Mouse (Mus musculus) limb, embryonic 10.5 days (tissue): ENCODE measurements at regions not wholly inside any gene's neighbourhood (a gene's known extent, or its start where the extent isn't known, plus 50 kb on each side); places are given as distances from the start of the nearest gene placed in this dataset.

ENCODE experiments used
- DNase-seq: peaks from one replicate; pipeline ENCODE4 v3.0.0-alpha.2; 2017; ENCODE audit warnings: low spot score
- H3K27ac ChIP-seq: fragments of 300-500 bp; sonication (generic); 2 replicates; pipeline ENCODE4 v1.5.1; 2016; ENCODE audit warnings: mild to moderate bottlenecking
- H3K27me3 ChIP-seq: fragments of 300-500 bp; sonication (generic); 2 replicates; pipeline ENCODE4 v1.6.1; 2016; ENCODE audit warnings: low read depth, mild to moderate bottlenecking; ENCODE audit not compliant: poor library complexity, severe bottlenecking
- H3K36me3 ChIP-seq: fragments of 300-500 bp; sonication (generic); 2 replicates; pipeline ENCODE4 v1.6.1; 2016; ENCODE audit warnings: mild to moderate bottlenecking, moderate library complexity
- H3K4me1 ChIP-seq: fragments of 300-500 bp; sonication (generic); 2 replicates; pipeline ENCODE4 v1.6.1; 2016
- H3K4me3 ChIP-seq: fragments of 300-500 bp; sonication (generic); 2 replicates; pipeline ENCODE4 v1.5.1; 2016; ENCODE audit warnings: mild to moderate bottlenecking, moderate library complexity
- H3K9me3 ChIP-seq: fragments of 300-500 bp; sonication (generic); replicated peaks from 2 replicates; pipeline ENCODE4 v1.6.1; 2016; ENCODE audit warnings: mild to moderate bottlenecking
- WGBS: fragments of 180-500 bp; shearing (Covaris S2); methylation state at CpG from one replicate; pipeline ENCODE4 v1.1.7; 2016; 5-methylcytosine and 5-hydroxymethylcytosine counted together

GRCm38 (mm10) chr19:27554841-27555240 is 125.2 kb upstream of the Pum3 start:
- no peaks in the 10 kb centered on the region for H3K9me3 ChIP-seq
- H3K4me1 ChIP-seq: no peaks in the 10 kb centered on the region
- no peak for DNase-seq
- no peak overlapping the region for H3K4me3 ChIP-seq
- no peak overlapping the region for H3K27ac ChIP-seq
- 96% methylated on average over 4 of the region's 4 CpGs for WGBS
- H3K27me3 ChIP-seq: no peaks in the 10 kb centered on the region
- H3K36me3 ChIP-seq: no peaks in the 10 kb centered on the region

DNA sequence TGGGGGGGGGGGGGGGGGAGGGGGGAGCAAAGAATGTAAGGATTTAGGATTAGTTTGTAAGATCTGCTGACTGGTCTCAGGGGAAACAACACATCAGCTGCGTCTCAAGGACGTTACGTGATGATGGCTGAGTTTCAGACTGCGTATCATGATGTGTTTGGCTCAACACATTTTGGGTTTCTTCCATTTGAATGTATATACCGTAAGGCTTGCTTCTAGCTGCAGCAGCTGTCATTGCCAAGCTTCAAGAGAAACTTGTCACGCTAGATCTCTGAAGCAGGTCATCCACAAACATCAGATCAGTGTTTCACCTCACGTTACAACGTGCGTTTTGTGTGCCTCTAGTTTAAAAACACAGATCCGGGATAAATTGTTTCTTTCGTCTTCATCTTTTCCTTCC is 123.6 kb upstream of the Pum3 start:
- no peak for DNase-seq
- H3K4me3 ChIP-seq: no peak overlapping the region
- H3K27me3 ChIP-seq: no peaks in the 10 kb centered on the region
- no peaks in the 10 kb centered on the region for H3K36me3 ChIP-seq
- 83% methylated on average over 11 of the region's 11 CpGs for WGBS
- no peaks in the 10 kb centered on the region for H3K9me3 ChIP-seq
- H3K4me1 ChIP-seq: no peaks in the 10 kb centered on the region
- no peak overlapping the region for H3K27ac ChIP-seq

DNA sequence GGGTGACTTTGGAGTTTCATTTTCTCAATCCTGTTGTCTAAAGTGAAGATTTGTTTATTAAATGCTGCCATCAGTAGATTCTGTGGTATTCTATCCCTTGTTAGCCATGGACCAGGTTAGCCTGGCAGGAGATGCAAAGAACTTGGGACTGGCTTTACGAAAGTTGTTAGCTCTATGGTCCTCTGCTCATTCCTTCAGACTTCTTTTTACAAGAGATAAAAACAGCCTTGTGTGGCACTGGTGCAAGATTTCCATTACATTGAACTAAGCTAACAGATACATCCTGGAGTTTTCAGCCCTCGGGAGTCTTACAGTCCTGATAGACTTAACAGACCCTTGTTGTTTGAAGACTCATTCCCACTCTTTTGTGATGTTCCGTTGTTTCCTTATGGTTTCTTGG is 108.1 kb upstream of the Pum3 start:
- no peak for DNase-seq
- Histone ChIP-seq H3K27ac (no peak overlapping the region), H3K27me3 (no peaks in the 10 kb centered on the region), H3K36me3 (no peaks in the 10 kb centered on the region), H3K9me3 (no peaks in the 10 kb centered on the region), H3K4me1 (no peaks in the 10 kb centered on the region), H3K4me3 (no peak overlapping the region)
- 89% methylated on average over 3 of the region's 3 CpGs for WGBS

DNA sequence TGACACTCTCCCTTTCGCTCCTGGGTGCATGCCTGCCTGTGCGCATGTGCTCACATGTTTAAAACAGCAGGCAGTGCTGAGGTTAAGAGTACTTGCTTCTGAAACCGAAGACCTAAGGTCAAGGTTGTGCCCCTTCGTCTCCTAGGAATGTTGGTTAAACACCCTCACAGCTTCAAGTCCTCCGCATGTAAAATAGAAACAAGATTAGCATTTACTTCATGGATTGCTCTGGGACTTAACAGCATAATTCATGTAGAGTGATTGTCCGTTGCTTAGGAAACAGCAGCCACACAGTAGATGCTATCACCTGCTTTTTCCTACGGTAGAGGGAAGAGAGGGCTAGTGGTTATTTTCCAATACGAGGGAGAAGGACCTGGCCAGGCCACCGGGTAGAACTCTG is 107.4 kb upstream of the Pum3 start:
- Histone ChIP-seq H3K9me3 (no peaks in the 10 kb centered on the region), H3K4me1 (no peaks in the 10 kb centered on the region), H3K36me3 (no peaks in the 10 kb centered on the region), H3K4me3 (no peak overlapping the region), H3K27ac (no peak overlapping the region), H3K27me3 (no peaks in the 10 kb centered on the region)
- DNase-seq: no peak
- 78% methylated on average over 9 of the region's 9 CpGs for WGBS

DNA sequence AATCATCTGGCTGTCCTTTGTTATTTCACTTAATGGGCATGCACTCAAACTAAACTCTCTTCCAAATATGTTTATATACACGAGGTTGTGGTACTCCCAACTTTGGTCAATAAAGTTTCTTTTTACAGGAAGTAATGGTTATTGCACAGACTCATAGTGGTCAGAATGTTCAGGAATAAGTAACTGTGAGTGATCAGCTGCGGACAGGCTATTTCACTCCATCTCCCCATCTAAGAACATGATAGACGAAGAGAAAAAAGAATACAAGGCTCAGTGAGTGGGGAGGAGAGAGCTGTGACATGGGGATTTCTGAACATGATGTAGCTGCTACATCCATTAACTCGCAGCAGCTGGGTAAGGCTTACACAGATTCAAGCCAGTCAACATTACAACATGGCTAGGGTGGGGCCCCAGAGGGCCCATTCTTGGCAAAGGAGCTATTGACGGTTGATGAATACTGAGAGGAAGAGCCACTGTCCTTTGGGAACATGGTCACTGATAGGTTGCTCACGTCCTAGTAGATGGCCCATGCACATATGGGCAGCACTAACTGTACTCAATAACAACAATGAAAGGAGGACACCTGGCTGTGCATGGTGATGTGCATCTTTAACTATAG is 98.4 kb upstream of the Pum3 start:
- DNase-seq: no peak
- Histone ChIP-seq H3K27ac (no peak overlapping the region), H3K4me3 (no peak overlapping the region), H3K4me1 (no peaks in the 10 kb centered on the region), H3K9me3 (no peaks in the 10 kb centered on the region), H3K27me3 (no peaks in the 10 kb centered on the region), H3K36me3 (no peaks in the 10 kb centered on the region)
- WGBS: 86% methylated on average over 6 of the region's 6 CpGs

DNA sequence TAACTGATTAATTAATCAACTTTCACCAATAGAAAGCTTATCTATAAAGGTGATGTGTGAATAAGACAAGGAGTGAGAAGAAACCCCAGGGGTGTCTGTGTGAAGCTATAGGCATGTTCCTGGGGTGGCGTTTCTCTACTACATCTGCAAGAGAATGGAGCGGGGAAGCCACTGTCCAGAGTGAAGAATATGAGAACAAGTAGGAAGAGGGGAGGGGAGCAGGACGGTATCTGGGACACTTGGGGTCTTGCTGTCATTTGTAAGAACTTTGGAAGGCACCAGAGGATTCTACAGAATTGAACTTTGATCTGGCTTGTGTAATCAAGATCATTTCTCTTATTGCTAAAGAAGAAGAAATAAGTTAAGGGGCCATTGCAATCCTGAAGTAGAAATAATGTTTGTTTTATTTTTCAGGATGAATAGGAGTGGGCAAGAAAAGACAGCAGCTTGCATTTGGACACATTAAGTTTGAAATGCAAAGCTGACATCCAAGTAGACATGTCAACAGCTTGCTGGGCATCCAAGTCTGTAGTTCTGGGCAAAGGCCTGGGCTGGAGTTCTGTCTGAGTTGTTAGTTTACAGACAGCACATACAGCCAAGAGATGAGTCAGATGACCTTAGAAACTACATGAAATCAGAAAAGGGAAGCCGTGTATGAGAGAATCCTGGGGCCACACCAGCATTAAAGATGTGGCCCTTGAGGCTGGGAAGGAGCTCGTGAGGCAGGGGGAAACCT is 89.9 kb upstream of the Pum3 start:
- no peak overlapping the region for H3K4me3 ChIP-seq
- no peaks in the 10 kb centered on the region for H3K36me3 ChIP-seq
- no peak for DNase-seq
- no peaks in the 10 kb centered on the region for H3K9me3 ChIP-seq
- no peak overlapping the region for H3K27ac ChIP-seq
- no peaks in the 10 kb centered on the region for H3K27me3 ChIP-seq
- no peaks in the 10 kb centered on the region for H3K4me1 ChIP-seq
- 86% methylated on average over 5 of the region's 5 CpGs for WGBS

- Histone ChIP-seq H3K27ac (no peak overlapping the region), H3K36me3 (no peaks in the 10 kb centered on the region), H3K27me3 (no peaks in the 10 kb centered on the region), H3K9me3 (no peaks in the 10 kb centered on the region), H3K4me1 (peaks cover 9% of the 10 kb centered on the region), H3K4me3 (no peak overlapping the region)
- 90% methylated on average over 3 of the region's 3 CpGs for WGBS
- no peak for DNase-seq
These were observed 84.6 kb upstream of the Pum3 start for GRCm38 (mm10) chr19:27514267-27514666.

DNA sequence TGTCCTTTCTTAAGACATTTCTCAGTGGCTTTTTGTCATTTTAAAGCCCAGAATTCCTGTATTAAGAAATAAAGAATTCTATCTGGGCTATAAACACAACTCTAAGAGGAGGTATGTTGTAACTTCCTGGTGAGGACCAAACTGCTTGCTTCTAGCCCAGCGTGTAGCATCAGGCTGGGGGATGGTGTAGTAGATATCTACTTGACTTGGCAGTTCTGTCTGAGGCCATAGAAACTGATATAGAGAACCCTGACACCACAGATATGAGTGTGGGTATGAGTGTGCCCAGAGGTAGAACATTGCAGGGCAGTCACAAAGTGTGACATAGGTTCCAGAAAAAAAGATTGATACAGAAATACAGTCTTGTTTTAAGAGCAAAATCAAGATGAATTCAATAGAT is 83.9 kb upstream of the Pum3 start:
- H3K9me3 ChIP-seq: no peaks in the 10 kb centered on the region
- H3K36me3 ChIP-seq: no peaks in the 10 kb centered on the region
- H3K27ac ChIP-seq: no peak overlapping the region
- H3K27me3 ChIP-seq: no peaks in the 10 kb centered on the region
- H3K4me1 ChIP-seq: peaks cover 9% of the 10 kb centered on the region
- 88% methylated on average over 1 of the region's 1 CpGs for WGBS
- H3K4me3 ChIP-seq: no peak overlapping the region
- DNase-seq: no peak

DNA sequence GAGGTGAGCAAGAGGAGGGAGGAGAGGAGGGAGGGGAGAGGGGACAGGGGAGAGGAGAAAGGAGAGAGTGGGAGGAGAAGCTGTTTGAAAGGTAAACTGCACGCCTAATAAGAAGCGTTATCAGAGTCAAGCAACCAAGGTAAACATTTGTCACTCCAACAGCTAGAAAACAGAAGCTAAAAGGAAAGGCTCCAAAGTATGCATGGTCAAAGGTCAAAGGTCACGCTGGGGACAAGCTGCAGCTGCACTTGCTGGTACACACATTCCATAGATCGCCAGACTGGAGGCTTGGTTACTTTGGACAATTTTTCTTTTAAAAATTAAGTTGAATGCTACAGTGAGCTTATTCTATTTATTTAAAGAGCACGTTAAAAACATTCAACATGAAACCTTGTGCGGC is 81.7 kb upstream of the Pum3 start:
- H3K4me3 ChIP-seq: no peak overlapping the region
- no peaks in the 10 kb centered on the region for H3K27me3 ChIP-seq
- WGBS: 45% methylated on average over 6 of the region's 6 CpGs
- no peaks in the 10 kb centered on the region for H3K9me3 ChIP-seq
- no peak overlapping the region; the same call in 1 of the 2 replicates for H3K27ac ChIP-seq
- peaks cover 9% of the 10 kb centered on the region for H3K4me1 ChIP-seq
- H3K36me3 ChIP-seq: no peaks in the 10 kb centered on the region
- peak; percentile 44 for DNase-seq

GRCm38 (mm10) chr19:27509956-27510639 is 80.5 kb upstream of the Pum3 start:
- Histone ChIP-seq H3K9me3 (no peaks in the 10 kb centered on the region), H3K27me3 (no peaks in the 10 kb centered on the region), H3K27ac (no peak overlapping the region), H3K4me1 (peaks cover 9% of the 10 kb centered on the region), H3K36me3 (no peaks in the 10 kb centered on the region), H3K4me3 (no peak overlapping the region)
- 74% methylated on average over 6 of the region's 6 CpGs for WGBS
- no peak for DNase-seq

GRCm38 (mm10) chr19:27498278-27498677 is 68.7 kb upstream of the Pum3 start:
- DNase-seq: no peak
- Histone ChIP-seq H3K9me3 (no peaks in the 10 kb centered on the region), H3K4me1 (no peaks in the 10 kb centered on the region), H3K36me3 (no peaks in the 10 kb centered on the region), H3K27ac (no peak overlapping the region), H3K27me3 (no peaks in the 10 kb centered on the region), H3K4me3 (no peak overlapping the region)
- 91% methylated on average over 4 of the region's 4 CpGs for WGBS

- no peak overlapping the region for H3K4me3 ChIP-seq
These were observed 62.8 kb upstream of the Pum3 start for GRCm38 (mm10) chr19:27492468-27492867.

DNA sequence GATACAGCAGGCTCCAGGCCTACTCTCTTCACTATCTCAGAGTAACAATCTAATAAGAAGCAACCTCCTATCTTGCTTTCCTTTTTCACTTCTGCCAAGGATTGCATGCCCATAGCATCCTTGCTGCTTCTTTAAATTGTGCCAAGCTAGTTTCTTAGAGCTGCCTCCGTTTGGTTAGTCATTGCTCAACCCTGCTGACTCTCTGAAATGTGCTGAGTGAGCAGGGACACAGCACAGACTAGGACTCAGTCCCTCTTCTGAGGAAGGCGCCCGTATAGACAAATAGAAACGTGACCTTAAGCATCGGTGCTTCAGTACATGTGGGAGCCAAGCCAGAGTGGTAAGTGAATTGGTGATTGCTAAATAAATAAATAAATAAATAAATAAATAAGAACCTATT is 62.2 kb upstream of the Pum3 start:
- Histone ChIP-seq H3K27ac (no peak overlapping the region), H3K4me3 (no peak overlapping the region), H3K36me3 (no peaks in the 10 kb centered on the region), H3K9me3 (no peaks in the 10 kb centered on the region), H3K27me3 (no peaks in the 10 kb centered on the region), H3K4me1 (no peaks in the 10 kb centered on the region)
- WGBS: 93% methylated on average over 5 of the region's 5 CpGs
- no peak for DNase-seq

More at GRCm38 (mm10) chr19:27492468-27492867, 62.8 kb upstream of the Pum3 start:
- Histone ChIP-seq H3K27ac (no peak overlapping the region), H3K9me3 (no peaks in the 10 kb centered on the region), H3K4me1 (no peaks in the 10 kb centered on the region), H3K36me3 (no peaks in the 10 kb centered on the region), H3K27me3 (no peaks in the 10 kb centered on the region)
- 95% methylated on average over 8 of the region's 8 CpGs for WGBS
- DNase-seq: no peak
